Mouse (Mus musculus) testis, adult 2 months (tissue): ENCODE data around the gene Tmem171. TPM values are rescaled to one million over a fixed set of nuclear protein-coding genes. Genes with fewer than 3 reads are reported as not detected.

Experiments used
- H3K27ac ChIP-seq: fragments of 200-500 bp; 2 replicates; pipeline ENCODE4 v1.5.1; 2012; ENCODE audit warnings: low read depth, low read length; ENCODE audit not compliant: control insufficient read depth, insufficient read depth
- H3K27me3 ChIP-seq: fragments of 200-500 bp; 2 replicates; pipeline ENCODE4 v1.6.1; 2012; ENCODE audit warnings: mild to moderate bottlenecking, low read length, moderate library complexity; ENCODE audit not compliant: control insufficient read depth, insufficient read depth
- H3K36me3 ChIP-seq: fragments of 200-500 bp; 2 replicates; pipeline ENCODE4 v1.6.1; 2012; ENCODE audit warnings: mild to moderate bottlenecking, low read length; ENCODE audit not compliant: control insufficient read depth, insufficient read depth
- H3K4me1 ChIP-seq: fragments of 200-500 bp; 2 replicates; pipeline ENCODE4 v1.6.1; 2012; ENCODE audit warnings: low read length; ENCODE audit not compliant: control insufficient read depth, insufficient read depth
- H3K4me3 ChIP-seq: fragments of 200-500 bp; 2 replicates; pipeline ENCODE4 v1.5.1; 2012; ENCODE audit warnings: low read depth, mild to moderate bottlenecking, low read length, moderate library complexity, mixed read lengths; ENCODE audit not compliant: control insufficient read depth
- CTCF ChIP-seq: fragments of 200-500 bp; IDR thresholded peaks from 2 replicates; pipeline ENCODE4 v1.5.1; 2012; ENCODE audit warnings: low read depth, mild to moderate bottlenecking, inconsistent platforms, low read length, moderate library complexity; ENCODE audit not compliant: control insufficient read depth, insufficient read depth, insufficient replicate concordance
- POLR2A ChIP-seq: fragments of 200-500 bp; IDR thresholded peaks from 2 replicates; pipeline ENCODE4 v1.6.1; 2012; ENCODE audit warnings: low read depth, mild to moderate bottlenecking, inconsistent platforms, low read length, moderate library complexity; ENCODE audit not compliant: control insufficient read depth
- polyA plus RNA-seq: library from polyadenylated mRNA; depleted of rRNA; stranded (reverse); fragments of >200 nt; gene quantifications from 2 replicates; pipeline ENCODE4 v1.2.3, GENCODE M21; 2012

The Tmem171 gene
- polyA plus RNA-seq, 1 experiment: 0.35 TPM

- H3K36me3 ChIP-seq: peaks cover 1% of the 10 kb centered on the region; the same call in 1 of the 2 replicates
- no peaks in the 10 kb centered on the region for H3K27me3 ChIP-seq
- no peaks in the 10 kb centered on the region for H3K4me1 ChIP-seq
- no peak overlapping the region for H3K27ac ChIP-seq
- H3K4me3 ChIP-seq: no peak overlapping the region
- no peak for TF ChIP-seq CTCF
- TF ChIP-seq POLR2A: no peak
These were observed 28.8 kb upstream of the Tmem171 start for GRCm38 (mm10) chr13:98723430-98723829.

GRCm38 (mm10) chr13:98722296-98722695, 27.7 kb upstream of the Tmem171 start:
- Histone ChIP-seq H3K4me1 (no peaks in the 10 kb centered on the region), H3K27me3 (no peaks in the 10 kb centered on the region), H3K4me3 (no peak overlapping the region), H3K27ac (no peak overlapping the region), H3K36me3 (peaks cover 1% of the 10 kb centered on the region; the same call in 1 of the 2 replicates)
- no peak for TF ChIP-seq POLR2A
- no peak for TF ChIP-seq CTCF

- Histone ChIP-seq H3K27ac (no peak overlapping the region), H3K4me3 (no peak overlapping the region), H3K27me3 (no peaks in the 10 kb centered on the region), H3K4me1 (no peaks in the 10 kb centered on the region), H3K36me3 (no peaks in the 10 kb centered on the region)
- TF ChIP-seq CTCF: no peak
- no peak for TF ChIP-seq POLR2A
These were observed 21.5 kb upstream of the Tmem171 start for GRCm38 (mm10) chr13:98716176-98716575.

GRCm38 (mm10) chr13:98715443-98715990, 20.9 kb upstream of the Tmem171 start:
- TF ChIP-seq POLR2A: no peak
- no peak for TF ChIP-seq CTCF
- H3K27ac ChIP-seq: no peak overlapping the region
- H3K4me3 ChIP-seq: no peak overlapping the region
- H3K27me3 ChIP-seq: no peaks in the 10 kb centered on the region
- no peaks in the 10 kb centered on the region for H3K4me1 ChIP-seq
- no peaks in the 10 kb centered on the region for H3K36me3 ChIP-seq

GRCm38 (mm10) chr13:98710655-98711054, 16.0 kb upstream of the Tmem171 start:
- H3K27me3 ChIP-seq: no peaks in the 10 kb centered on the region
- no peaks in the 10 kb centered on the region for H3K36me3 ChIP-seq
- TF ChIP-seq POLR2A (no peak), CTCF (no peak)
- no peak overlapping the region for H3K27ac ChIP-seq
- H3K4me3 ChIP-seq: no peak overlapping the region
- no peaks in the 10 kb centered on the region for H3K4me1 ChIP-seq

GRCm38 (mm10) chr13:98710236-98710635, 15.6 kb upstream of the Tmem171 start:
- Histone ChIP-seq H3K4me3 (no peak overlapping the region), H3K27ac (no peak overlapping the region), H3K4me1 (no peaks in the 10 kb centered on the region), H3K27me3 (no peaks in the 10 kb centered on the region), H3K36me3 (no peaks in the 10 kb centered on the region)
- TF ChIP-seq CTCF: no peak
- no peak for TF ChIP-seq POLR2A

GRCm38 (mm10) chr13:98705501-98705900, 10.9 kb upstream of the Tmem171 start:
- Histone ChIP-seq H3K4me3 (no peak overlapping the region), H3K36me3 (no peaks in the 10 kb centered on the region), H3K4me1 (no peaks in the 10 kb centered on the region), H3K27me3 (no peaks in the 10 kb centered on the region), H3K27ac (no peak overlapping the region)
- no peak for TF ChIP-seq CTCF
- no peak for TF ChIP-seq POLR2A

- Histone ChIP-seq H3K4me1 (no peaks in the 10 kb centered on the region), H3K4me3 (no peak overlapping the region), H3K27ac (no peak overlapping the region), H3K27me3 (no peaks in the 10 kb centered on the region), H3K36me3 (no peaks in the 10 kb centered on the region)
- TF ChIP-seq CTCF: no peak
- no peak for TF ChIP-seq POLR2A
These were observed 9.2 kb upstream of the Tmem171 start for GRCm38 (mm10) chr13:98703786-98704185.
